In the genomic region with DNA sequence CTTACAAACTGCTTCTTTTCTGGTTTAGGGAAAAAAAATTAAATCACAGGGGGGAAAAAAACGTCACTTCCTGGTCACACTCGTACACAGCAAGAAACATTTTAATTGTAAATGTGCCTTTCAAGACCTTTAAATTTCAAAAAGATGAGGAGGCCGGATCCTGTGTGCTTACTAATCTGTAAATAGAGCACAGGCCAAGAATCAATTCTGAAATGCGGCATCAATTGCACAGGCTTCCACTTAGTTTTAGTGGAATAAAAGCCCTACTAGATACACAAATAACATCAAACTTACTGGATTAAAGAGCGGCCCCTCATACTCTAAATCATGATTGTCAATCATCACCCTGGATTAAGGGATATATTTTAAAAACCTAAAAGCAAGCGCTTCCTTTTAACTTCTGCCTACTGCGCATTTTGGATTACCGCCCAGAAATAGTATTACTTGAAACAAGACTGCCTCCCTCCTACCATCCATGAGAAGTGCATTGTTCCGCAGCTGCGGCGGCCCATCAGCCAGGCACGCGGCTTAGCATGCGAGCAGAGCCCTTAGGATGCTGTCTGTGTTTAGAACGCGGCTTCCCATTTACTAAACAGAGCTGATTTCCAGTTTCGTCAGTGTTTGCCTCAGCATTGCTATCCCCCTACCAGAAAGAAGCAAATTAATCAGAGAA, we compare ENCODE assay signal across 8 mouse cellular contexts.
DNase-seq lines count a peak whose midpoint lies in the region; ATAC-seq and TF ChIP-seq lines count a peak whose summit lies in the region.

No protein-coding gene starts in this region.

- H3K9me3 ChIP-seq in embryonic facial prominence, embryonic 13.5 days = no peaks in the 10 kb centered on the region
- H3K9me3 ChIP-seq in intestine, postnatal 0 days (ENCODE audit: control insufficient read depth) = no peaks in the 10 kb centered on the region
- H3K9me3 ChIP-seq in midbrain, embryonic 10.5 days (replicated peaks) = peaks cover 4% of the 10 kb centered on the region; the same call in 1 of the 2 replicates

- peak; percentile 83 for ATAC-seq in cerebellum, adult (ENCODE audit: insufficient number of reproducible peaks, low FRiP score, low TSS enrichment)
- peak; percentile 82 for ATAC-seq in embryonic facial prominence, embryonic 13.5 days (ENCODE audit: insufficient number of reproducible peaks, insufficient read depth, low FRiP score, low TSS enrichment, low read depth)
- ATAC-seq in intestine, postnatal 0 days = no peak

- H3K27me3 ChIP-seq in embryonic facial prominence, embryonic 13.5 days = 0 out of 2 replicates have a peak, but pooled peaks cover 4% of the 10 kb centered on the region
- no peaks in the 10 kb centered on the region for H3K27me3 ChIP-seq in heart, adult 2 months (ENCODE audit: control insufficient read depth, insufficient read depth, low read length)
- H3K27me3 ChIP-seq in intestine, postnatal 0 days (replicated peaks; ENCODE audit: control insufficient read depth, insufficient read depth, low read length) = no peaks in the 10 kb centered on the region
- H3K27me3 ChIP-seq in midbrain, embryonic 10.5 days (ENCODE audit: low read depth, poor library complexity, severe bottlenecking) = no peaks in the 10 kb centered on the region

- DNase-seq in heart, adult 2 months = peak; percentile 41 to 51
- peak; percentile 51 to 77 for DNase-seq in left cerebral cortex, adult 9 months (ENCODE audit: low spot score in 2 of 2)
- peak; percentile 82 for DNase-seq in midbrain, embryonic 10.5 days (ENCODE audit: low spot score)
- DNase-seq in skeletal muscle tissue, adult 2 months (ENCODE audit: low read depth, low spot score) = peak; percentile 49
- DNase-seq in T-cell, adult 2 months (ENCODE audit: low spot score) = no peak

- 9% methylated on average over 17 of the region's 17 CpGs for WGBS in embryonic facial prominence, embryonic 13.5 days
- 13% methylated on average over 17 of the region's 17 CpGs for WGBS in heart, adult 2 months
- WGBS in intestine, postnatal 0 days = 22% methylated on average over 17 of the region's 17 CpGs
- WGBS in midbrain, embryonic 10.5 days = 8% methylated on average over 17 of the region's 17 CpGs

- H3K27ac ChIP-seq in embryonic facial prominence, embryonic 13.5 days = no peak overlapping the region
- no peak overlapping the region for H3K27ac ChIP-seq in heart, adult 2 months
- no peak overlapping the region for H3K27ac ChIP-seq in intestine, postnatal 0 days (ENCODE audit: low read depth, low read length)
- peak overlapping the region; percentile 86 for H3K27ac ChIP-seq in midbrain, embryonic 10.5 days (replicated peaks)

- TF ChIP-seq POLR2A in heart, adult 2 months (IDR thresholded peaks at IDR 0.05; ENCODE audit: insufficient read depth, low read depth, low read length) = no peak

- intact Hi-C loops in heart, adult 2 months (cut with DNase I) = loop anchor here (5.0 to 10.0 kb wide), 2 partner anchors 468 to 616 kb away; no protein-coding TSS in a partner anchor

- no peak for TF ChIP-seq EP300 in heart, adult 2 months (IDR thresholded peaks at IDR 0.05; ENCODE audit: insufficient read depth, low read depth, low read length)

- H3K9ac ChIP-seq in embryonic facial prominence, embryonic 13.5 days = 0 out of 2 replicates have a peak overlapping the region, but pooled peaks have one; percentile 32
- H3K9ac ChIP-seq in heart, adult 2 months (ENCODE audit: low read depth, low read length) = no peak overlapping the region
- H3K9ac ChIP-seq in intestine, postnatal 0 days (ENCODE audit: low read depth, low read length) = no peak overlapping the region

- peak overlapping the region; percentile 54 for H3K4me2 ChIP-seq in embryonic facial prominence, embryonic 13.5 days
- peak overlapping the region; percentile 44; the same call in 1 of the 2 replicates for H3K4me2 ChIP-seq in intestine, postnatal 0 days (replicated peaks; ENCODE audit: low read depth)

- H3K4me1 ChIP-seq in embryonic facial prominence, embryonic 13.5 days = peaks cover 10% of the 10 kb centered on the region; the same call in 1 of the 2 replicates
- H3K4me1 ChIP-seq in heart, adult 2 months (ENCODE audit: control insufficient read depth, insufficient read depth, low read length) = no peaks in the 10 kb centered on the region
- H3K4me1 ChIP-seq in intestine, postnatal 0 days (replicated peaks; ENCODE audit: control insufficient read depth, insufficient read depth, low read length) = no peaks in the 10 kb centered on the region
- H3K4me1 ChIP-seq in midbrain, embryonic 10.5 days = peaks cover 45% of the 10 kb centered on the region

- peak; percentile 65 for TF ChIP-seq CTCF in heart, adult 2 months (IDR thresholded peaks at IDR 0.05)
- TF ChIP-seq CTCF in intestine, postnatal 0 days (IDR thresholded peaks at IDR 0.05; ENCODE audit: low read depth) = peak; percentile 63

- H3K36me3 ChIP-seq in embryonic facial prominence, embryonic 13.5 days = no peaks in the 10 kb centered on the region
- no peaks in the 10 kb centered on the region for H3K36me3 ChIP-seq in heart, adult 2 months (ENCODE audit: control insufficient read depth, insufficient read depth, low read length)
- no peaks in the 10 kb centered on the region for H3K36me3 ChIP-seq in intestine, postnatal 0 days (ENCODE audit: control insufficient read depth, insufficient read depth)
- no peaks in the 10 kb centered on the region for H3K36me3 ChIP-seq in midbrain, embryonic 10.5 days

- H3K4me3 ChIP-seq in embryonic facial prominence, embryonic 13.5 days = peak overlapping the region; percentile 21; the same call in 1 of the 2 replicates
- no peak overlapping the region for H3K4me3 ChIP-seq in heart, adult 2 months
- H3K4me3 ChIP-seq in intestine, postnatal 0 days (ENCODE audit: low read depth, low read length) = no peak overlapping the region
- peak overlapping the region; percentile 41 for H3K4me3 ChIP-seq in midbrain, embryonic 10.5 days

- H3K79me2 ChIP-seq in heart, adult 2 months (replicated peaks; ENCODE audit: control insufficient read depth, insufficient read depth, low read length) = no peaks in the 10 kb centered on the region

Comparison
In these comparisons a context has a peak if more than half of its experiments do, and no peak if none do; other contexts are left out.
1. H3K4me3 ChIP-seq: peak in embryonic facial prominence, embryonic 13.5 days (single experiment) and midbrain, embryonic 10.5 days (single experiment); none in heart, adult 2 months (single experiment) and intestine, postnatal 0 days (single experiment).